Mouse (Mus musculus) liver, postnatal 0 days (tissue): Measurements from ENCODE around the gene Pramef25.
"Not testable (repeated sequence)": the region's sequence is repeated elsewhere in the genome, so short reads cannot be mapped to it uniquely, and the experiment has no call there.

Source experiments
- CTCF ChIP-seq: sonication (generic); IDR thresholded peaks from 2 replicates; pipeline ENCODE4 v1.5.1; 2016; ENCODE audit warnings: antibody characterized with exemption, low read depth
- EP300 ChIP-seq: IDR thresholded peaks from 2 replicates; pipeline ENCODE4 v1.6.1; 2016; ENCODE audit warnings: antibody characterized with exemption, low read depth, mild to moderate bottlenecking

DNA sequence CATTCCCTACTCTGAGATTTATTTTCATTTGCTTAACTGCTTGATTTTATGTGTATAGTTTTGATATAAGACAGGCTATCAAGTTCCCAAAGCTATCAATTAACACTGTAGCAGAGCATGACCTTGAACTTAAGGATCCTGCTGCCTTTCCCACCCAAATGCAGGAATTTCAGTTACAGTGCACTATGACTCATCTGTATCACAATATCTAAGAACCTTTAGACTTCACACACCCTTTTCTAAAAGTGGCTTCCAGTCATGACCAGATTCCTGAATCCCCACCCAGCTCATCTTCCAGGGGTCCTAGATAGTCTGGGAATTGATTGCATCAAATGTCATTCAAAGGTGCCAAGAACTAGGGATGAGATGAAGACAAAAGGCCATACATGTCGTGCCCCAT is 32.6 kb upstream of the Pramef25 start:
- not testable (repeated sequence) for TF ChIP-seq EP300, CTCF
